ENCODE assay signal across 8 mouse cellular contexts in genomic region chr5:96964062-96965028, GRCm38 (mm10). TPM values are rescaled to one million over a fixed set of nuclear protein-coding genes. Genes with fewer than 3 reads are reported as not detected.
DNase-seq lines count a peak whose midpoint lies in the region; ATAC-seq and TF ChIP-seq lines count a peak whose summit lies in the region.

No protein-coding gene starts in this region.

- TF ChIP-seq CTCF in ES-Bruce4 (IDR thresholded peaks at IDR 0.05; ENCODE audit: low read depth, low read length), result no peak
- no peak for TF ChIP-seq CTCF in kidney, postnatal 0 days (IDR thresholded peaks at IDR 0.05; ENCODE audit: low read depth)

- H3K4me2 ChIP-seq in forebrain, embryonic 15.5 days (replicated peaks), result peak overlapping the region; percentile 31
- peak overlapping the region; percentile 42 for H3K4me2 ChIP-seq in kidney, postnatal 0 days (ENCODE audit: low read length)

- H3K9ac ChIP-seq in ES-Bruce4 (ENCODE audit: low read depth, poor library complexity, severe bottlenecking), result no peak overlapping the region
- H3K9ac ChIP-seq in forebrain, embryonic 15.5 days (replicated peaks), result no peak overlapping the region
- 0 out of 2 replicates have a peak overlapping the region, but pooled peaks have one; percentile 28 for H3K9ac ChIP-seq in kidney, postnatal 0 days (ENCODE audit: low read depth, low read length)

- no peak for TF ChIP-seq POLR2A in ES-Bruce4 (IDR thresholded peaks at IDR 0.05; ENCODE audit: insufficient read depth, low read length)

- H3K36me3 ChIP-seq in ES-Bruce4 (ENCODE audit: control insufficient read depth, insufficient read depth, low read length, poor library complexity, severe bottlenecking), result no peaks in the 10 kb centered on the region
- no peaks in the 10 kb centered on the region for H3K36me3 ChIP-seq in forebrain, embryonic 15.5 days
- H3K36me3 ChIP-seq in kidney, postnatal 0 days (ENCODE audit: insufficient read depth, low read length), result no peaks in the 10 kb centered on the region

- peak; percentile 86 for ATAC-seq in forebrain, embryonic 15.5 days (replicated peaks)
- peak; percentile 75 for ATAC-seq in kidney, postnatal 0 days (replicated peaks; ENCODE audit: low FRiP score, low read depth)

- no peak for TF ChIP-seq EP300 in ES-Bruce4 (IDR thresholded peaks at IDR 0.05; ENCODE audit: insufficient read depth, low read depth, low read length)

- peaks cover 5% of the 10 kb centered on the region for H3K4me1 ChIP-seq in ES-Bruce4 (ENCODE audit: control insufficient read depth, insufficient read depth, low read length)
- peaks cover 7% of the 10 kb centered on the region for H3K4me1 ChIP-seq in forebrain, embryonic 15.5 days
- no peaks in the 10 kb centered on the region for H3K4me1 ChIP-seq in kidney, postnatal 0 days (replicated peaks; ENCODE audit: insufficient read depth, low read length)

- no peaks in the 10 kb centered on the region for H3K27me3 ChIP-seq in ES-Bruce4 (ENCODE audit: control insufficient read depth, insufficient read depth, low read length, poor library complexity, severe bottlenecking)
- no peaks in the 10 kb centered on the region for H3K27me3 ChIP-seq in forebrain, embryonic 15.5 days
- H3K27me3 ChIP-seq in kidney, postnatal 0 days (ENCODE audit: insufficient read depth, low read length), result no peaks in the 10 kb centered on the region

- peak; percentile 59 for DNase-seq in CD4-positive helper T cell, adult 2 months (ENCODE audit: low read depth, low spot score)
- DNase-seq in kidney, postnatal 0 days (ENCODE audit: low spot score), result no peak
- DNase-seq in naive thymus-derived CD4-positive, alpha-beta T cell, adult 2 months (ENCODE audit: low read depth), result peak; percentile 61
- no peak for DNase-seq in layer of hippocampus, postnatal 36 days
- DNase-seq in spleen, adult 18-20 months, result no peak
- no peak for DNase-seq in spleen, adult 12 weeks (ENCODE audit: low spot score)

- peak overlapping the region; percentile 86 for H3K27ac ChIP-seq in ES-Bruce4 (ENCODE audit: insufficient read depth, low read length)
- no peak overlapping the region; the same call in 1 of the 2 replicates for H3K27ac ChIP-seq in forebrain, embryonic 15.5 days (replicated peaks)
- H3K27ac ChIP-seq in kidney, postnatal 0 days, result peak overlapping the region; percentile 15; the same call in 1 of the 2 replicates

- no peaks in the 10 kb centered on the region for H3K9me3 ChIP-seq in ES-Bruce4 (replicated peaks; ENCODE audit: control insufficient read depth, insufficient read depth, low read length, poor library complexity, severe bottlenecking)
- H3K9me3 ChIP-seq in forebrain, embryonic 15.5 days, result no peaks in the 10 kb centered on the region
- H3K9me3 ChIP-seq in kidney, postnatal 0 days (replicated peaks; ENCODE audit: low read length), result no peaks in the 10 kb centered on the region

- under 1% methylated on average over 14 of the region's 14 CpGs for WGBS in forebrain, embryonic 15.5 days
- 9% methylated on average over 14 of the region's 14 CpGs for WGBS in kidney, postnatal 0 days

- no peak overlapping the region for H3K4me3 ChIP-seq in ES-Bruce4 (ENCODE audit: low read depth, low read length)
- H3K4me3 ChIP-seq in forebrain, embryonic 15.5 days, result peak overlapping the region; percentile 17; the same call in 1 of the 2 replicates
- no peak overlapping the region for H3K4me3 ChIP-seq in kidney, postnatal 0 days (replicated peaks; ENCODE audit: low read depth, low read length)

RNA-seq across cellular contexts. Expression of gene Bmp2k, which starts 33.1 kb away (rescaled TPM):
- 8.4 and 10.3 TPM in 2 replicates for polyA plus RNA-seq in ES-Bruce4 (2011; ENCODE audit: insufficient read depth, insufficient read length, low read depth, missing spikeins)
- polyA plus RNA-seq in forebrain, embryonic 15.5 days (2015; fragmentation: Nextera tagmentation; extraction: Ambion mirVana), result 8.4 TPM in 2 replicates
- polyA plus RNA-seq in kidney, postnatal 0 days (2015; fragmentation: Nextera tagmentation; extraction: Ambion mirVana), result 11.3 and 11.9 TPM in 2 replicates
- 10 to 100 TPM; 13.1 to 13.7 TPM for total RNA-seq in layer of hippocampus, postnatal 36 days (2021)

Comparison
In these comparisons a context has a peak if more than half of its experiments do, and no peak if none do; other contexts are left out.
1. DNase-seq: peak in CD4-positive helper T cell, adult 2 months (single experiment) and naive thymus-derived CD4-positive, alpha-beta T cell, adult 2 months (single experiment); none in kidney, postnatal 0 days (single experiment), layer of hippocampus, postnatal 36 days (0 of 2), spleen, adult 18-20 months (0 of 2) and spleen, adult 12 weeks (single experiment).